Mouse (Mus musculus) liver, adult 2 months (tissue): ENCODE measurements at regions not wholly inside any gene's neighbourhood (a gene's known extent, or its start where the extent isn't known, plus 50 kb on each side); places are given as distances from the start of the nearest gene placed in this dataset.

Source experiments
- CTCF ChIP-seq: fragments of 200-500 bp; IDR thresholded peaks from 2 replicates; pipeline ENCODE4 v1.5.1; 2011; ENCODE audit warnings: low read depth, low read length, control low read depth
- POLR2A ChIP-seq: fragments of 200-500 bp; IDR thresholded peaks from 2 replicates; pipeline ENCODE4 v1.6.1; 2011; ENCODE audit warnings: low read length, control low read depth; ENCODE audit not compliant: insufficient read depth; ENCODE audit errors: extremely low read depth

GRCm38 (mm10) chrX:50591477-50591876 lies 163.2 kb upstream of the Olfr1324 start:
- TF ChIP-seq POLR2A = no peak
- TF ChIP-seq CTCF = no peak
